Mouse (Mus musculus): Measurements from ENCODE around the gene Wdtc1.

GRCm38 (mm10) chr4:133256820-133257219 is 96.5 kb downstream of the Wdtc1 start:
- TF ChIP-seq POLR2A (IDR thresholded peaks at IDR 0.05; ENCODE audit: borderline replicate concordance, extremely low read depth, low read depth, low read length) (no peak), CTCF (IDR thresholded peaks at IDR 0.05; ENCODE audit: insufficient read depth, low read length) (no peak)
